Mouse (Mus musculus) E14TG2a.4 (cell line): ENCODE data around the gene Gm17304.

Experiments used
- CTCF ChIP-seq: conservative IDR thresholded peaks from 2 replicates; pipeline ENCODE4 v1.5.1; 2014; ENCODE audit warnings: low read length
- NANOG ChIP-seq: IDR thresholded peaks from 2 replicates; pipeline ENCODE4 v1.6.1; 2014; ENCODE audit warnings: borderline replicate concordance, low read length, mixed read lengths
- POU5F1 ChIP-seq: IDR thresholded peaks from 2 replicates; pipeline ENCODE4 v1.6.1; 2014; ENCODE audit warnings: low read length, borderline replicate concordance

DNA sequence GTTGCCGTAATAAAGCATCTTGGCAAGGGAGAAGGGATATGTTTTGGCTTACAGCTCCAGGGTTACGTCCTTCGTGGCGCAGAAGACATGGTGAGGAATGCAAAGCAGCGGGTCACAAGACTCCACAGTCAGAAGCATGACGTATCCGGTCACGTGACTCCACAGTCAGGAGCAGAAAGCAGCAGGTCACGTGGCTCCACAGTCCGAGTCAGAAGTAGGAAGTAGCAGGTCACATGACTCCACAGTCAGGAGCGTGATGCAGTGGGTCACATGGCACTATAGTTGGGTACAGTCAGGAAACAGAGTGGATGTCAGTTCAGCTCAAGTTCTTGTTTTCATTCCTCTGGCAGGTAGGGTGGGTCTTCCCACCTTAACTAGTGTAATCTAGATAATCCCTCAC lies 19.2 kb upstream of the Gm17304 start:
- TF ChIP-seq CTCF (no peak), NANOG (no peak), POU5F1 (no peak)
